Mouse (Mus musculus) adrenal gland, postnatal 25 days (tissue): ENCODE data around the gene Elac2. TPM values are rescaled to one million over a fixed set of nuclear protein-coding genes. Genes with fewer than 3 reads are reported as not detected.

Experiments used
- DNase-seq: peaks from one replicate; pipeline ENCODE4 v3.0.0; 2021; ENCODE audit warnings: mixed read lengths
- total RNA-seq: library from RNA; stranded (reverse); gene quantifications from 2 replicates; pipeline ENCODE4 v1.2.3, GENCODE M21; 2021

Gene Elac2
- total RNA-seq, 1 experiment from 2014 or later: 38.1 TPM

DNA sequence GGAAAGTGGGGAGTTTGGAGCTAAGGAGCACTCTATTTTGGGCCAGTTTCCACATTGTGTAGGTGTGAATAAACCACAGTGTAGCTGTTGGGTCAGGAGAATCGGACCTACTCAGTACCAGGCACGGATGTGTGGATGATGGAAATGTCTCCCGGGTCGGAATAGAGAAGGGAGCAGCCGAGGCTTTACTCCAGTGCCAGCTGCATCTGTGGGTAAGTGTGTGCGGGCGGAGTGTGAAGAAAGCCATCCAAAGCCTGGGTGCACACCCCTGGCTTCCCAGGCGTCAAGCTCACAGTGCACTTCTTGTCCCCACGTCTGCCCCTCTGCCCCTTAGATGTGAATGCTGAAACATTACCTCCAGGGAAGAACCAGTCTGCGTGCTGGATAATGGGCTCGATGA lies 43.9 kb downstream of the Elac2 start:
- DNase-seq: no peak

- DNase-seq: no peak
Observed at GRCm38 (mm10) chr11:65028049-65028448, 49.2 kb downstream of the Elac2 start.

GRCm38 (mm10) chr11:65030201-65030600 lies 51.4 kb downstream of the Elac2 start:
- DNase-seq: no peak

DNA sequence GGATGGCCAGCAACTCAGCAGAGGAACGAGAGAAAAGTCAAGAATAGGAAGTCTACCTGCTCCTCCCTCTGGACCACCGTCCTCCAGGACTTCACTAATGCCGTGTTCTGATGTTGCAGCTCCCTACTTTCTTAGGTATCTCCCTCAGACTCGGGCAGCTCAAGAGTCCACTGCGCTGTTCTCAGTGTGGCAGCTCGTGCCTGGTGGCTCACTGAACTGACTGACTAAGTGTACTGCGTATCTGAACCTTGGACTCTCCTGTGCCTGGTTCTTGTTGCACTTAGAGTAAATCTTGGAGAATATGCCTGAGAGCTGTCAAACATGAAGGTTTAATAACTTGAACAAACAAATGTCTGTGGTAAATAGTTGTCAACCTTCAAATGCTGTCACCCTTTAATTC lies 53.4 kb downstream of the Elac2 start:
- no peak for DNase-seq

DNA sequence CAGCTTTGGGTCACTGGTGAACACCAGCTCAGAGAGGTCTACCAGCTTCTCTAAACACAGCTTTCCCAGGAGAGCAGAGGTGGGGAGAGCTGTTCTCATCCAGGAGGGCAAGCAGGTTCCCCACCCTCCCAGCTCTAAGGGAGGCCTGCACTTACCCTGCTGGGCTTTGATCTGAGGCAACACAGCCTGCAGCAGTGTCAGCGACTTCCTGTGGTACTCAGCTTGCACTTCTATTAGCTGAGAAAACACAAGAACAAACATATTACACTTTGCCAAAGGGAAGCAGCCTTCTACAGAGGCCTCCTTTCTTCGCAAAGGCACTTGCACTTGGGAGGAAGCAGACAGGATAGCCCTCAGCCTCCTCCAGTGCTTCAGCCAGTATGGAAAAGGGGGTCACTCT lies 60.2 kb downstream of the Elac2 start:
- DNase-seq: no peak

DNA sequence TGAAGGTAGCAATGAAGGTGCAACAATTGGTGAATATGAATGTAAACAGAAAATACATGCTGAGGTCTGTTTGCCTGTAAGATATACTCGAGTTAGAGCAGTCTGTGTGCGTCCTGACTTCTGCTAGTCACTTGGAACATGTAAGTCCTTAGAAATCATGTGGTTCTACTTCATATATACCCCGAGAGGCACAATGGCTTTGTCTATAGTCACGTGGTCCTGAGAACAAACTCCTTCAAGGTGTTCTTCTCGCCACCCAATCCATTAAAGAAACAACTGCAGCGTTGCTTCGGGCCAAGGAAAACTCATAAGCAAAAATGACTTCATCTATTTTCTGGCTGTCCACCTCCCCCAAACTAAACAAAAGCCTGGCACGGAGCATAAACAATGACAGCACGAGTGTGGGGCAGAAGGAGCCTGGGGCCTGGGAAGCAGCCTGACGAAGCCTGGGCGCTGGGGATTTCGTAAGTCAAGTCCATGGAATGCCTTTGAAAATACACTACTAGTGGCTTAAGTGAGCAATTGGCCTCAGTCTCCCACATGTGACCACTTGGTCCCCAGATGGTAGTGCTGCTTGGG lies 60.8 kb downstream of the Elac2 start:
- no peak for DNase-seq

- no peak for DNase-seq
Observed at GRCm38 (mm10) chr11:65040556-65040955, 61.7 kb downstream of the Elac2 start.

DNA sequence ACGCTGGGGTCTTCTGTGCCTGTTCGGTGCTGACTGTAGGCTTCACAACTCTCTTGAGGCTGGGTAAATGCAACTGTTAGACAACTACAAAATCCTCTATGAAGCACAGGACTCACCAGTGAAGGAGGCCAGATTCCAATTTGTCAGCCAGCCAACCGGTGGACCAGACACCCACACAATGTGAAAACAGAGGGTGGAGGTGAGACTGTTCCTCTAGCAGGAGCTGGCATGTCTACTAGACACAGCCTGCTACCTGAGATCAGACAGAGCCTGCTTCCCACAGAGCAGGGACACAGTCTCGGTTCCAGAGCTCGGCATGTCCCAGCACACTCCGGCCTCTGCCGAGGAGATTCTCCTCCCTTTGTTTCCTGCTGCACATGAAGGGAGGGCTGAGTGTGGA lies 70.3 kb downstream of the Elac2 start:
- DNase-seq: no peak

DNA sequence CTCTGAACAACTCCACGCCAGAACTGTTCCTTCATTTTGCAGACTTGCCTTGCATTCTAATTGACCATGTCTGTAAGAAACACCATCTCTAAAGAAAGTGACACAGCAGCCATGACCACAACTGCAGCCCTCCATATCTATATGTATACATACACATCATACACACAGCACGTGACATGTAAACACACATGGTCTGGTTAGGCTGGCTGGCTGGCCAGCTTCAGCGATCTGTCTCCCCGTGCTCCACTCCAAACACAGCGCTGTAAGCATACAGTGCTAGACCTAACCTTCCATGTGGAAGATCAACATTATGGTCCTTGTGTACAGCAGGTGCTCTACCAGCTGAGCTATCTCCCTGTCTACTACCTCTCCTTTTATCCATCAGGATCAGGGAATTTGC lies 72.0 kb downstream of the Elac2 start:
- no peak for DNase-seq

Other genes with a start within 250 kb of the Elac2 start
- 0.86 TPM in 1 of 2 replicates, not detected in the other for gene 1700086D15Rik, start 180.9 kb downstream of the Elac2 start, total RNA-seq
- gene Arhgap44, start 183.9 kb downstream of the Elac2 start, total RNA-seq: 7.8 and 8.4 TPM in 2 replicates